Mouse (Mus musculus): ENCODE measurements at regions not wholly inside any gene's neighbourhood (a gene's known extent, or its start where the extent isn't known, plus 50 kb on each side); places are given as distances from the start of the nearest gene placed in this dataset.

- no peak for DNase-seq
These were observed 81.8 kb downstream of the Tbx18 start for GRCm38 (mm10) chr9:87649015-87649978.

- DNase-seq = no peak
These were observed 82.7 kb downstream of the Tbx18 start for GRCm38 (mm10) chr9:87648317-87648716.

GRCm38 (mm10) chr9:87645032-87645431 lies 86.0 kb downstream of the Tbx18 start:
- DNase-seq = no peak

- no peak for DNase-seq
These were observed 97.0 kb downstream of the Tbx18 start for GRCm38 (mm10) chr9:87633863-87634630.

GRCm38 (mm10) chr9:87626432-87626831 lies 104.6 kb downstream of the Tbx18 start:
- DNase-seq = no peak

- DNase-seq = no peak
These were observed 112.8 kb downstream of the Tbx18 start for GRCm38 (mm10) chr9:87618238-87618673.

- no peak for DNase-seq
These were observed 123.0 kb downstream of the Tbx18 start for GRCm38 (mm10) chr9:87607878-87608631.

GRCm38 (mm10) chr9:87575591-87575990 lies 155.5 kb downstream of the Tbx18 start:
- DNase-seq = no peak

- DNase-seq = no peak
These were observed 156.7 kb downstream of the Tbx18 start for GRCm38 (mm10) chr9:87574250-87574864.

- no peak for DNase-seq
These were observed 167.8 kb downstream of the Tbx18 start for GRCm38 (mm10) chr9:87563244-87563643.

- DNase-seq = no peak
These were observed 168.3 kb downstream of the Tbx18 start for GRCm38 (mm10) chr9:87562796-87563195.

- DNase-seq = no peak
These were observed 173.2 kb downstream of the Tbx18 start for GRCm38 (mm10) chr9:87557841-87558240.

GRCm38 (mm10) chr9:87556953-87557394 lies 174.1 kb downstream of the Tbx18 start:
- DNase-seq = no peak

- DNase-seq = no peak
These were observed 174.5 kb downstream of the Tbx18 start for GRCm38 (mm10) chr9:87556552-87556951.

- no peak for DNase-seq
These were observed 197.9 kb downstream of the Tbx18 start for GRCm38 (mm10) chr9:87533182-87533581.

GRCm38 (mm10) chr9:87529908-87530307 lies 201.2 kb downstream of the Tbx18 start:
- DNase-seq = no peak

GRCm38 (mm10) chr9:87524890-87525684 lies 206.0 kb downstream of the Tbx18 start:
- DNase-seq = no peak

GRCm38 (mm10) chr9:87510683-87511082 lies 220.4 kb downstream of the Tbx18 start:
- no peak for DNase-seq

GRCm38 (mm10) chr9:87504673-87505385 lies 226.2 kb downstream of the Tbx18 start:
- DNase-seq = no peak

- DNase-seq = no peak
These were observed 208.8 kb upstream of the Cep162 start for GRCm38 (mm10) chr9:87464141-87464540.

GRCm38 (mm10) chr9:87453261-87453660 lies 197.9 kb upstream of the Cep162 start:
- no peak for DNase-seq

Data from thymus, postnatal 4 days (tissue).